Mouse (Mus musculus) E14TG2a.4 (cell line): ENCODE data around the gene Akt1.

Experiments used
- CTCF ChIP-seq: conservative IDR thresholded peaks from 2 replicates; pipeline ENCODE4 v1.5.1; 2014; ENCODE audit warnings: low read length
- NANOG ChIP-seq: IDR thresholded peaks from 2 replicates; pipeline ENCODE4 v1.6.1; 2014; ENCODE audit warnings: borderline replicate concordance, low read length, mixed read lengths
- POU5F1 ChIP-seq: IDR thresholded peaks from 2 replicates; pipeline ENCODE4 v1.6.1; 2014; ENCODE audit warnings: low read length, borderline replicate concordance

DNA sequence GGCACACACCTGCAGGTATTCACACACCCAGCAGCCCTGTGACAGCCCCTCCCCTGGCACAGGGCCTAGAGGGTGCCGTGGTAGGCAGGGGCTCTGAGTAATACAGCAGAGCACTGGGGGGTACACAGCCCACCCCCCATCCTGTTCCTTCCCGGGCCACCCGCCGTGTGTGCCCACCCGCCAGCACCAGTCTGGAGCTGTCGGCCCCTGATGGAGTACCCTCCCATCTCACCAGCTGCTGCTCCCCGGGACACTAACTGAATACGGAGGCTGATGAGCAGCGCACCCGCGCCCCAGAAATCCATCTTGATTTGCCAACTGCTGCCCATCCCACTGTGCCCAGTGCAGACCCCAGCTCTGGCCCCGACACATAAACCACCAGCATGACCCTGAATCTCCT, 11.0 kb downstream of the Akt1 start:
- TF ChIP-seq CTCF: no peak
- no peak for TF ChIP-seq POU5F1
- TF ChIP-seq NANOG: no peak
